Mouse (Mus musculus) intestine, postnatal 0 days (tissue): ENCODE results near the gene Klb. TPM values are rescaled to one million over a fixed set of nuclear protein-coding genes. Genes with fewer than 3 reads are reported as not detected.
A peak's percentile ranks its signal among the peaks of the same experiment; 100 is the strongest.

Source experiments
- ATAC-seq: fragments of 200-750 bp; cut with Nextera tagmentation; 2 replicates; pipeline ENCODE4 v1.8.0; 2017; ENCODE audit warnings: mild to moderate bottlenecking, moderate TSS enrichment, moderate library complexity
- H3K27ac ChIP-seq: fragments of 300-500 bp; sonication (generic); 2 replicates; pipeline ENCODE4 v1.5.1; 2014; ENCODE audit warnings: mild to moderate bottlenecking, low read depth, low read length, moderate library complexity
- H3K27me3 ChIP-seq: fragments of 300-500 bp; sonication (generic); replicated peaks from 2 replicates; pipeline ENCODE4 v1.6.1; 2014; ENCODE audit warnings: low read length, mixed read lengths; ENCODE audit not compliant: control insufficient read depth, insufficient read depth
- H3K36me3 ChIP-seq: fragments of 300-500 bp; sonication (generic); 2 replicates; pipeline ENCODE4 v1.6.1; 2014; ENCODE audit warnings: mild to moderate bottlenecking, moderate library complexity; ENCODE audit not compliant: control insufficient read depth, insufficient read depth
- H3K4me1 ChIP-seq: fragments of 300-500 bp; sonication (generic); replicated peaks from 2 replicates; pipeline ENCODE4 v1.6.1; 2014; ENCODE audit warnings: antibody characterized with exemption, low read length, mixed read lengths; ENCODE audit not compliant: control insufficient read depth, insufficient read depth
- H3K4me2 ChIP-seq: fragments of 300-500 bp; sonication (generic); replicated peaks from 2 replicates; pipeline ENCODE4 v1.6.1; 2014; ENCODE audit warnings: low read depth, mild to moderate bottlenecking, moderate library complexity
- H3K4me3 ChIP-seq: fragments of 300-500 bp; sonication (generic); 2 replicates; pipeline ENCODE4 v1.5.1; 2014; ENCODE audit warnings: low read depth, low read length
- H3K9ac ChIP-seq: fragments of 300-500 bp; sonication (generic); 2 replicates; pipeline ENCODE4 v1.6.1; 2014; ENCODE audit warnings: mild to moderate bottlenecking, low read depth, low read length
- H3K9me3 ChIP-seq: fragments of 300-500 bp; sonication (generic); 2 replicates; pipeline ENCODE4 v1.6.1; 2016; ENCODE audit warnings: mixed run types; ENCODE audit not compliant: control insufficient read depth
- CTCF ChIP-seq: sonication (generic); IDR thresholded peaks from 2 replicates; pipeline ENCODE4 v1.5.1; 2016; ENCODE audit warnings: low read depth, mild to moderate bottlenecking, control low read depth, antibody characterized with exemption, moderate library complexity
- WGBS: fragments of 180-500 bp; shearing (Covaris S2); extraction: QIAGEN DNeasy Blood & Tissue Kit; methylation state at CpG from one replicate; pipeline ENCODE4 v1.1.7; 2014; 5-methylcytosine and 5-hydroxymethylcytosine counted together
- polyA plus RNA-seq: library from polyadenylated mRNA; unstranded; fragments of >200 nt; fragmentation: Nextera tagmentation; extraction: Ambion mirVana; gene quantifications from 2 replicates; pipeline ENCODE4 v1.2.1, GENCODE M21; 2015

Klb gene
- polyA plus RNA-seq, 1 experiment from 2014 or later = 2.6 TPM

- H3K4me3 ChIP-seq = peak within 1 kb of the TSS; percentile 86
- no peaks in the 10 kb centered on the region for H3K4me1 ChIP-seq
- peak within 1 kb of the TSS; percentile 72 for H3K27ac ChIP-seq
- under 1% methylated on average over 65 of the region's 65 CpGs for WGBS
- no peaks in the 10 kb centered on the region for H3K9me3 ChIP-seq
- ATAC-seq = peak; percentile 96
- H3K27me3 ChIP-seq = no peaks in the 10 kb centered on the region
- peak within 1 kb of the TSS; percentile 73 for H3K4me2 ChIP-seq
- peak within 1 kb of the TSS; percentile 85 for H3K9ac ChIP-seq
- no peaks in the 10 kb centered on the region for H3K36me3 ChIP-seq
- TF ChIP-seq CTCF = peak; percentile 9; the same call in 1 of the 2 replicates
Observed at GRCm38 (mm10) chr5:65335298-65336074, 12.6 kb upstream of the Klb start, which contains the start of gene Rfc1. Gene Rfc1, minus strand, starts transcription at chr5:65335670.

GRCm38 (mm10) chr5:65336075-65336355 is 12.1 kb upstream of the Klb start:
- H3K9ac ChIP-seq = no peak overlapping the region
- peak overlapping the region; percentile 86 for H3K4me3 ChIP-seq
- no peaks in the 10 kb centered on the region for H3K36me3 ChIP-seq
- peak overlapping the region; percentile 73 for H3K4me2 ChIP-seq
- WGBS = 24% methylated on average over 4 of the region's 4 CpGs
- no peak for ATAC-seq
- H3K9me3 ChIP-seq = no peaks in the 10 kb centered on the region
- no peak overlapping the region for H3K27ac ChIP-seq
- no peak for TF ChIP-seq CTCF
- no peaks in the 10 kb centered on the region for H3K27me3 ChIP-seq
- H3K4me1 ChIP-seq = no peaks in the 10 kb centered on the region

- Histone ChIP-seq H3K4me3 (no peak overlapping the region), H3K4me1 (no peaks in the 10 kb centered on the region), H3K9me3 (no peaks in the 10 kb centered on the region), H3K9ac (no peak overlapping the region), H3K4me2 (no peak overlapping the region), H3K27me3 (no peaks in the 10 kb centered on the region), H3K27ac (no peak overlapping the region), H3K36me3 (no peaks in the 10 kb centered on the region)
- peak; percentile 54 for TF ChIP-seq CTCF
- WGBS = 85% methylated on average over 6 of the region's 6 CpGs
- no peak for ATAC-seq
Observed at GRCm38 (mm10) chr5:65338394-65338793, 9.7 kb upstream of the Klb start.

GRCm38 (mm10) chr5:65340167-65340566 is 7.9 kb upstream of the Klb start:
- no peak overlapping the region for H3K9ac ChIP-seq
- no peak overlapping the region for H3K4me3 ChIP-seq
- H3K36me3 ChIP-seq = no peaks in the 10 kb centered on the region
- WGBS = 16% methylated on average over 4 of the region's 4 CpGs
- no peak overlapping the region for H3K27ac ChIP-seq
- no peak for ATAC-seq
- H3K27me3 ChIP-seq = no peaks in the 10 kb centered on the region
- no peaks in the 10 kb centered on the region for H3K4me1 ChIP-seq
- TF ChIP-seq CTCF = no peak
- H3K4me2 ChIP-seq = no peak overlapping the region
- H3K9me3 ChIP-seq = no peaks in the 10 kb centered on the region

DNA sequence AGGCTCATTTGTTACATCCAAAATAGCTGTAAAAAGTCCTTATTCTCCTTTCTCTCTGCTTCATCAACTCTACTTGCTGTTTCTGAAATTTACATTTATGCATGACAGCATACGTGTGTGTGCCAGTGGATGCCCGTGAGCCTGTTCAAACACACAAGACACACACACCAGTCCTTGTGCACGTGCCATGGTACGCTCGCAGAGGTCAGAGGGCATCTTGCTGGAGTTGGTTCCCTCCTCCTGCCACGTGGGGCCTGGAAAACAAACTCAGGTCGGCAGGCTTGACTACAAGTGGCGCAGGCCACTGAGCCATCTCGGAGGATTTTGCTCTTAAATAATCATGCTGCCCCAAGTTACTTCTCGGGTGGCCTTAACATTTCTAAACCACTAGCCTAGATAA is 2.4 kb downstream of the Klb start:
- Histone ChIP-seq H3K27ac (no peak overlapping the region), H3K9ac (no peak overlapping the region), H3K36me3 (no peaks in the 10 kb centered on the region), H3K27me3 (no peaks in the 10 kb centered on the region), H3K4me1 (no peaks in the 10 kb centered on the region), H3K4me3 (no peak overlapping the region), H3K4me2 (no peak overlapping the region), H3K9me3 (no peaks in the 10 kb centered on the region)
- TF ChIP-seq CTCF = no peak
- WGBS = 50% methylated on average over 10 of the region's 10 CpGs
- no peak for ATAC-seq

GRCm38 (mm10) chr5:65354097-65354496 is 6.0 kb downstream of the Klb start:
- Histone ChIP-seq H3K4me3 (no peak overlapping the region), H3K4me1 (no peaks in the 10 kb centered on the region), H3K4me2 (no peak overlapping the region), H3K9me3 (no peaks in the 10 kb centered on the region), H3K36me3 (no peaks in the 10 kb centered on the region), H3K27ac (no peak overlapping the region), H3K9ac (no peak overlapping the region), H3K27me3 (no peaks in the 10 kb centered on the region)
- no peak for TF ChIP-seq CTCF
- no peak for ATAC-seq
- WGBS = 40% methylated on average over 3 of the region's 3 CpGs
